Comparison of ENCODE assay signal across 23 mouse cellular contexts in the genomic region with DNA sequence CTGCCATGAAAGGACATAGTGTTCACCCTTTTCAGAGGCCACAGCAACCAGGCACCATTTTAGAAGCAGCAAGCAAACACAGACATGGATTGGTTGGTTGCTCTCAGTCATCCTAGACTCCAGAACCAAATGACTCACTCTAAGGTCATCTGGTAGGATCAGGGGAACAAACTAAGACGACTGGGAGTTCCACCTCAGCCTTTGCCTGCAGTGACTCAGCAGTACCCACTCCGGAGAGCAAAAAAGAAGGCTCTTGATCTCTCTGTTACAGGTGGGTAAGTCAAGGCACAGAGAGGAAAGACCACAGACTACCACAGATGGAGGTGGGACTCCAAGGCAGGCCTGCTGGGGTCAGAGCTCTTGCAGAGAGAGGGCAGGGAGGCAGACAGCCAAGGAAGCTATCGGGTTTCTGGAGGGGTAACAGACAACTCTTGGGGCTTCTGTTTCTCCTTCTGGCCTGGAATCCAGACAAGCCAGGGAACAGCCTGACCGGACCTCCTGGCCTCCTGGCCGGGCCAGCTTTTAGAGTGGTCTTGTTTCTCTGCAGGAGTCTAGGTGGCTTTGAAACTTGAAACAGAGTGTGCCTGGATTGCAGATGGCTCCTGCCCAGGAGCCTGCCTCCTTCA. TPM values are rescaled to one million over a fixed set of nuclear protein-coding genes. Genes with fewer than 3 reads are reported as not detected.
DNase-seq lines count a peak whose midpoint lies in the region; ATAC-seq and TF ChIP-seq lines count a peak whose summit lies in the region.
"Had no signal": no experiment of that assay in that cellular context is flagged by ENCODE, and none has a peak within 500 bp of the region (broad histone marks: within the 10 kb centered on the region; RNA-seq: fewer than 3 reads in every experiment).

No protein-coding gene starts in this region.

- H3K27me3 ChIP-seq in midbrain, embryonic 10.5 days (ENCODE audit: low read depth, poor library complexity, severe bottlenecking): no peaks in the 10 kb centered on the region
- no peaks in the 10 kb centered on the region for H3K27me3 ChIP-seq in midbrain, embryonic 14.5 days (ENCODE audit: control insufficient read depth, insufficient read depth, low read length)
- no peaks in the 10 kb centered on the region for H3K27me3 ChIP-seq in hindbrain, embryonic 10.5 days (ENCODE audit: insufficient read depth, poor library complexity, severe bottlenecking)
- H3K27me3 ChIP-seq in hindbrain, embryonic 16.5 days (replicated peaks; ENCODE audit: control insufficient read depth, insufficient read depth, low read length): no peaks in the 10 kb centered on the region
- H3K27me3 ChIP-seq: embryonic facial prominence, embryonic 13.5 days; hindbrain, embryonic 15.5 days; limb, embryonic 13.5 days; liver, embryonic 15.5 days; neural tube, embryonic 13.5 days had no signal

- H3K4me2 ChIP-seq in midbrain, embryonic 14.5 days (ENCODE audit: low read length): no peak overlapping the region
- no peak overlapping the region for H3K4me2 ChIP-seq in hindbrain, embryonic 16.5 days (ENCODE audit: low read length)
- H3K4me2 ChIP-seq: embryonic facial prominence, embryonic 13.5 days; heart, embryonic 13.5 days; hindbrain, embryonic 15.5 days; limb, embryonic 13.5 days; liver, embryonic 15.5 days; midbrain, embryonic 11.5 days; neural tube, embryonic 13.5 days had no signal

- H3K36me3 ChIP-seq in midbrain, embryonic 10.5 days: no peaks in the 10 kb centered on the region
- H3K36me3 ChIP-seq in midbrain, embryonic 14.5 days (ENCODE audit: control insufficient read depth, insufficient read depth, low read length): no peaks in the 10 kb centered on the region
- no peaks in the 10 kb centered on the region for H3K36me3 ChIP-seq in hindbrain, embryonic 10.5 days
- no peaks in the 10 kb centered on the region for H3K36me3 ChIP-seq in hindbrain, embryonic 16.5 days (ENCODE audit: control insufficient read depth, insufficient read depth, low read length)
- H3K36me3 ChIP-seq: embryonic facial prominence, embryonic 13.5 days; heart, embryonic 13.5 days; hindbrain, embryonic 15.5 days; limb, embryonic 13.5 days; liver, embryonic 15.5 days; neural tube, embryonic 13.5 days had no signal

- no peak overlapping the region for H3K9ac ChIP-seq in midbrain, embryonic 14.5 days (replicated peaks; ENCODE audit: low read length)
- H3K9ac ChIP-seq in hindbrain, embryonic 16.5 days (ENCODE audit: low read depth, low read length): no peak overlapping the region
- H3K9ac ChIP-seq: embryonic facial prominence, embryonic 13.5 days; heart, embryonic 13.5 days; hindbrain, embryonic 15.5 days; limb, embryonic 13.5 days; liver, embryonic 15.5 days; neural tube, embryonic 13.5 days had no signal

- no peak for ATAC-seq in midbrain, embryonic 14.5 days (ENCODE audit: low FRiP score, low TSS enrichment)
- ATAC-seq in hindbrain, embryonic 16.5 days: no peak
- ATAC-seq: forebrain, embryonic 16.5 days had no signal

- intact Hi-C loops in gastrocnemius, adult 2 months (cut with DNase I): no loop called here
- intact Hi-C loops in gastrocnemius, postnatal 14 days (cut with DNase I; ENCODE audit: low total_unique reads): no loop called here

- H3K9me3 ChIP-seq in midbrain, embryonic 10.5 days (replicated peaks): no peaks in the 10 kb centered on the region
- no peaks in the 10 kb centered on the region for H3K9me3 ChIP-seq in midbrain, embryonic 14.5 days (ENCODE audit: control insufficient read depth, low read length)
- H3K9me3 ChIP-seq in hindbrain, embryonic 10.5 days: no peaks in the 10 kb centered on the region
- H3K9me3 ChIP-seq in hindbrain, embryonic 16.5 days (ENCODE audit: control insufficient read depth, low read length): no peaks in the 10 kb centered on the region
- H3K9me3 ChIP-seq: embryonic facial prominence, embryonic 13.5 days; heart, embryonic 13.5 days; hindbrain, embryonic 15.5 days; limb, embryonic 13.5 days; liver, embryonic 15.5 days; neural tube, embryonic 13.5 days had no signal

- TF ChIP-seq CTCF in gastrocnemius, adult 2 months (IDR thresholded peaks at IDR 0.05): no peak

- peak overlapping the region; percentile 89 for H3K27ac ChIP-seq in gastrocnemius, adult 2 months
- H3K27ac ChIP-seq in midbrain, embryonic 10.5 days (replicated peaks): 0 out of 2 replicates have a peak overlapping the region, but pooled peaks have one; percentile 9
- H3K27ac ChIP-seq in midbrain, embryonic 14.5 days (replicated peaks; ENCODE audit: low read depth, low read length): no peak overlapping the region
- H3K27ac ChIP-seq in hindbrain, embryonic 10.5 days: no peak overlapping the region
- H3K27ac ChIP-seq in hindbrain, embryonic 16.5 days (ENCODE audit: low read depth, low read length): no peak overlapping the region
- H3K27ac ChIP-seq: embryonic facial prominence, embryonic 13.5 days; heart, embryonic 13.5 days; hindbrain, embryonic 15.5 days; limb, embryonic 13.5 days; liver, embryonic 15.5 days; macrophage; neural tube, embryonic 13.5 days had no signal

- DNase-seq in gastrocnemius, adult 2 months: peak; percentile 83
- no peak for DNase-seq in gastrocnemius, postnatal 4 days (ENCODE audit: low spot score in 2 of 2)
- DNase-seq in midbrain, embryonic 10.5 days (ENCODE audit: low spot score): no peak
- DNase-seq in midbrain, embryonic 14.5 days: no peak
- peak; percentile 48 for DNase-seq in gastrocnemius, postnatal 14 days
- no peak for DNase-seq in hindbrain, embryonic 10.5 days (ENCODE audit: low spot score)
- DNase-seq: cerebellum, adult 9-10 months; kidney, adult 11 months; thymus, adult 18-20 months; thymus, postnatal 4 days had no signal

- H3K4me3 ChIP-seq in gastrocnemius, adult 2 months: no peak overlapping the region
- H3K4me3 ChIP-seq in midbrain, embryonic 10.5 days: no peak overlapping the region
- no peak overlapping the region for H3K4me3 ChIP-seq in midbrain, embryonic 14.5 days (replicated peaks; ENCODE audit: low read depth, low read length)
- H3K4me3 ChIP-seq in hindbrain, embryonic 10.5 days: no peak overlapping the region
- no peak overlapping the region for H3K4me3 ChIP-seq in hindbrain, embryonic 16.5 days (ENCODE audit: low read length)
- H3K4me3 ChIP-seq: embryonic facial prominence, embryonic 13.5 days; heart, embryonic 13.5 days; hindbrain, embryonic 15.5 days; limb, embryonic 13.5 days; liver, embryonic 15.5 days; neural tube, embryonic 13.5 days had no signal

- peaks cover 24% of the 10 kb centered on the region for H3K4me1 ChIP-seq in midbrain, embryonic 10.5 days
- peaks cover 13% of the 10 kb centered on the region; the same call in 1 of the 2 replicates for H3K4me1 ChIP-seq in midbrain, embryonic 14.5 days (ENCODE audit: control insufficient read depth, insufficient read depth, low read length)
- H3K4me1 ChIP-seq in hindbrain, embryonic 10.5 days (replicated peaks): peaks cover 38% of the 10 kb centered on the region
- H3K4me1 ChIP-seq in hindbrain, embryonic 16.5 days (ENCODE audit: control insufficient read depth, insufficient read depth, low read depth, low read length): peaks cover 12% of the 10 kb centered on the region
- H3K4me1 ChIP-seq: liver, embryonic 15.5 days had no signal

- 75% methylated on average over 5 of the region's 5 CpGs for WGBS in midbrain, embryonic 10.5 days
- WGBS in midbrain, embryonic 14.5 days: 69% methylated on average over 5 of the region's 5 CpGs
- 69% methylated on average over 5 of the region's 5 CpGs for WGBS in hindbrain, embryonic 10.5 days
- 72% methylated on average over 5 of the region's 5 CpGs for WGBS in hindbrain, embryonic 16.5 days

RNA-seq across cellular contexts. Expression of a gene that starts 33.8 kb away (rescaled TPM):
- total RNA-seq in gastrocnemius, adult 2 months (2021): not detected
- total RNA-seq in gastrocnemius, postnatal 4 days (2021): not detected
- not detected in 2 replicates for polyA plus RNA-seq in midbrain, embryonic 10.5 days (2016; fragmentation: Nextera tagmentation; extraction: Ambion mirVana)
- polyA plus RNA-seq in midbrain, embryonic 14.5 days (2014; fragmentation: Nextera tagmentation; extraction: Ambion mirVana): 0.18 and 0.19 TPM in 2 replicates
- total RNA-seq in gastrocnemius, postnatal 14 days (2021): not detected
- polyA plus RNA-seq in hindbrain, embryonic 10.5 days (2016; fragmentation: Nextera tagmentation; extraction: Ambion mirVana): not detected in 2 replicates
- 0.40 TPM in 1 of 2 replicates, not detected in the other for polyA plus RNA-seq in hindbrain, embryonic 16.5 days (2015; fragmentation: Nextera tagmentation; extraction: Ambion mirVana)
- total RNA-seq: heart, postnatal 25 days had no signal
- polyA plus RNA-seq: embryonic facial prominence, embryonic 13.5 days; heart, embryonic 13.5 days; kidney, embryonic 16.5 days; limb, embryonic 13.5 days; liver, embryonic 15.5 days; lung, embryonic 16.5 days; macrophage had no signal

RNA-seq across cellular contexts. Expression of a gene that starts 53.0 kb away (rescaled TPM):
- 1 to 10 TPM; 1.7 to 2.2 TPM for total RNA-seq in gastrocnemius, adult 2 months (2021)
- 10 to 100 TPM; 11.2 to 12.2 TPM for total RNA-seq in gastrocnemius, postnatal 4 days (2021)
- polyA plus RNA-seq in midbrain, embryonic 10.5 days (2016; fragmentation: Nextera tagmentation; extraction: Ambion mirVana): 7.2 and 9.3 TPM in 2 replicates
- polyA plus RNA-seq in midbrain, embryonic 14.5 days (2014; fragmentation: Nextera tagmentation; extraction: Ambion mirVana): 4.9 and 5.6 TPM in 2 replicates
- 1 to 10 TPM; 3.0 to 3.4 TPM for total RNA-seq in gastrocnemius, postnatal 14 days (2021)
- 8.3 and 9.3 TPM in 2 replicates for polyA plus RNA-seq in hindbrain, embryonic 10.5 days (2016; fragmentation: Nextera tagmentation; extraction: Ambion mirVana)
- polyA plus RNA-seq in hindbrain, embryonic 16.5 days (2015; fragmentation: Nextera tagmentation; extraction: Ambion mirVana): 4.0 and 6.3 TPM in 2 replicates

RNA-seq across cellular contexts. Expression of a gene that starts 54.2 kb away (rescaled TPM):
- 1 to 10 TPM; 4.1 to 6.1 TPM for total RNA-seq in gastrocnemius, adult 2 months (2021)
- 10 to 100 TPM; 29.8 to 35.1 TPM for total RNA-seq in gastrocnemius, postnatal 4 days (2021)
- 1.4 and 1.6 TPM in 2 replicates for polyA plus RNA-seq in midbrain, embryonic 10.5 days (2016; fragmentation: Nextera tagmentation; extraction: Ambion mirVana)
- polyA plus RNA-seq in midbrain, embryonic 14.5 days (2014; fragmentation: Nextera tagmentation; extraction: Ambion mirVana): 6.2 TPM in 2 replicates
- 10 to 100 TPM in 1 of 2 experiments, 1 to 10 TPM in 1; 9.5 to 15.6 TPM for total RNA-seq in gastrocnemius, postnatal 14 days (2021)
- 3.0 and 4.0 TPM in 2 replicates for polyA plus RNA-seq in hindbrain, embryonic 10.5 days (2016; fragmentation: Nextera tagmentation; extraction: Ambion mirVana)
- polyA plus RNA-seq in hindbrain, embryonic 16.5 days (2015; fragmentation: Nextera tagmentation; extraction: Ambion mirVana): 7.1 and 7.4 TPM in 2 replicates
- polyA plus RNA-seq: macrophage had no signal

Comparison
In these comparisons a context has a peak if more than half of its experiments do, and no peak if none do; other contexts are left out.
1. DNase-seq: peak in gastrocnemius, adult 2 months (single experiment) and gastrocnemius, postnatal 14 days (single experiment); none in gastrocnemius, postnatal 4 days (0 of 2), midbrain, embryonic 10.5 days (single experiment), midbrain, embryonic 14.5 days (single experiment) and hindbrain, embryonic 10.5 days (single experiment).
2. H3K27ac ChIP-seq: peak in gastrocnemius, adult 2 months (single experiment) and midbrain, embryonic 10.5 days (single experiment); none in midbrain, embryonic 14.5 days (single experiment), hindbrain, embryonic 10.5 days (single experiment) and hindbrain, embryonic 16.5 days (single experiment).